Mouse (Mus musculus) kidney, adult 2 months (tissue): Measurements from ENCODE around the gene Cox19.

ENCODE experiments used
- CTCF ChIP-seq: fragments of 200-500 bp; conservative IDR thresholded peaks from 2 replicates; pipeline ENCODE4 v1.5.1; 2011; ENCODE audit warnings: low read depth, mild to moderate bottlenecking, control low read depth, low read length, moderate library complexity, mixed read lengths; ENCODE audit not compliant: insufficient read depth, insufficient read length
- POLR2A ChIP-seq: fragments of 200-500 bp; IDR thresholded peaks from one replicate; pipeline ENCODE4 v1.6.1; 2011; ENCODE audit warnings: low read depth, low read length, control low read depth

DNA sequence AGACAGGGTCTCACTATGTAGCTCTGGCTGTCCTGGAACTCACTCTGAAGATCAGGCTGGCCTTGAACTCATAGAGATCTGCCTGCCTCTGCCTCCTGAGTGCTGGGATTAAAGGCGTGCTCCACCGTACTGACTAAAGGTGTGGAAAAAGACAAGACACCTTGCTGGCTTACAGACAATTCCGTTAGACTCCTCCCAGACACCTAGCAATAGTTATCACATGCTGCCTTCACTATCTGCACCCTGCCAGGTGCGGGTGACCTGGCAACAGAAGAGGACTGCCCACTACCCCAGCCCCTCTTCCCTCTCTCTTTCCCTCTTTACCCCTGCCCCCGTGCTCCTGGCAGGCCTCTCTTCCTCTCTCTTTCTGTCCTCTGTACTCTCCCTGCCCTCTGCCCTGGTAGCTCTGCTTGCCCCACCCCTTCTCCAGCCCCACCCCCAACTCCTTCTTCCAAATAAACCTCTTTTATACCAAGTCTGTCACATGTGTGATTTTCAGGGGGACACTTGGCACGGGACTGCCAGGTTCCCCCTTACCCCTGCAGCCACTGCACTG, 22.7 kb upstream of the Cox19 start:
- no peak for TF ChIP-seq POLR2A
- no peak for TF ChIP-seq CTCF
